In the genomic region with DNA sequence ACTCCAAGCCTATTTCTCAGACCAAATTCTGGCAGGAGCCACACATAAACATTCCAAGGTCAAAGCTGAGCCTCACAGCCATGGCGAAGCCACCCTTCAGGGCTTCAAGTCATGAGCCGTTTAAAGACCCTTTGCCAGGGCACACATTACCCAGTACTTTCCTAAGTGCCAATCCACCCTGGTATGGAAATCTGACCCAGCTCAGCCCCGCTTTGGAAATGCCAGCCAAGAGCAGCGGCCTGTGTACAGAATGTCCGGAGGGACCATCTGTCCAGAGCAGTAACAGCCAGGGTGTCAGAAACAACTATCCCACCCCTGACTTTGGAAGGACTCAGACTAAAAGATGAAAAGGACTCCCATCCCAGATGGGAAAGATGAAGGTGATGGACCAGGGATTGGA, we compare ENCODE assay signal across 27 mouse cellular contexts. TPM values are rescaled to one million over a fixed set of nuclear protein-coding genes. Genes with fewer than 3 reads are reported as not detected.
DNase-seq lines count a peak whose midpoint lies in the region; ATAC-seq lines count a peak whose summit lies in the region.
"Had no signal": no experiment of that assay in that cellular context is flagged by ENCODE, and none has a peak within 500 bp of the region (broad histone marks: within the 10 kb centered on the region; RNA-seq: fewer than 3 reads in every experiment).

No protein-coding gene starts in this region.

- H3K36me3 ChIP-seq in hindbrain, embryonic 12.5 days, result 0 out of 2 replicates have a peak, but pooled peaks cover 3% of the 10 kb centered on the region
- H3K36me3 ChIP-seq: embryonic facial prominence, embryonic 12.5 days; forebrain, embryonic 12.5 days; limb, embryonic 12.5 days; liver, embryonic 12.5 days had no signal

- intact Hi-C loops in gastrocnemius, postnatal 36 days (cut with DNase I), result no loop called here

- no peaks in the 10 kb centered on the region for H3K27me3 ChIP-seq in hindbrain, embryonic 12.5 days
- H3K27me3 ChIP-seq: embryonic facial prominence, embryonic 12.5 days; forebrain, embryonic 12.5 days; limb, embryonic 12.5 days; liver, embryonic 12.5 days; midbrain, embryonic 15.5 days; neural tube, embryonic 13.5 days had no signal

- H3K27ac ChIP-seq in hindbrain, embryonic 12.5 days, result no peak overlapping the region
- H3K27ac ChIP-seq: embryonic facial prominence, embryonic 12.5 days; forebrain, embryonic 12.5 days; hindbrain, postnatal 0 days; limb, embryonic 12.5 days; liver, embryonic 12.5 days; midbrain, embryonic 15.5 days; neural tube, embryonic 13.5 days had no signal

- no peaks in the 10 kb centered on the region for H3K9me3 ChIP-seq in hindbrain, embryonic 12.5 days (replicated peaks)
- H3K9me3 ChIP-seq: embryonic facial prominence, embryonic 12.5 days; forebrain, embryonic 12.5 days; limb, embryonic 12.5 days; liver, embryonic 12.5 days; midbrain, embryonic 15.5 days; neural tube, embryonic 13.5 days had no signal

- H3K4me1 ChIP-seq in hindbrain, embryonic 12.5 days, result no peaks in the 10 kb centered on the region
- H3K4me1 ChIP-seq: embryonic facial prominence, embryonic 12.5 days; forebrain, embryonic 12.5 days; limb, embryonic 12.5 days; midbrain, embryonic 15.5 days; neural tube, embryonic 13.5 days had no signal

- H3K4me3 ChIP-seq in hindbrain, embryonic 12.5 days, result no peak overlapping the region
- H3K4me3 ChIP-seq: embryonic facial prominence, embryonic 12.5 days; erythroblast, embryonic 14.5 days; forebrain, embryonic 12.5 days; limb, embryonic 12.5 days; liver, embryonic 12.5 days; midbrain, embryonic 15.5 days; myocyte; neural tube, embryonic 13.5 days had no signal

- H3K4me2 ChIP-seq in hindbrain, embryonic 12.5 days (replicated peaks), result no peak overlapping the region
- H3K4me2 ChIP-seq: embryonic facial prominence, embryonic 12.5 days; forebrain, embryonic 12.5 days; heart, embryonic 11.5 days; limb, embryonic 12.5 days; liver, embryonic 12.5 days; midbrain, embryonic 15.5 days; neural tube, embryonic 13.5 days had no signal

- 91% methylated on average over 5 of the region's 5 CpGs for WGBS in hindbrain, embryonic 12.5 days

- peak; percentile 68 for DNase-seq in cerebellum, adult 11 months
- peak; percentile 72 for DNase-seq in cerebellum, adult 8-10 months
- DNase-seq in cerebellum, postnatal 36 days, result peak; percentile 72 to 79
- DNase-seq in gastrocnemius, postnatal 36 days, result peak; percentile 43 to 61
- no peak for DNase-seq in thymus, adult 18-20 months
- no peak for DNase-seq in adrenal gland, adult (ENCODE audit: inconsistent age in 2 of 2, low spot score in 1 of 2)
- DNase-seq: adrenal gland, adult 8-10 months; B cell, adult 2 months; kidney, adult 9 months; kidney, postnatal 14 days; lung, adult 18-20 months; lung, postnatal 10 days; retina, postnatal 1 day; right cerebral cortex, postnatal 25 days; thymus, postnatal 14 days had no signal

- ATAC-seq in hindbrain, embryonic 12.5 days (ENCODE audit: low FRiP score), result no peak
- ATAC-seq: hindbrain, postnatal 0 days; intestine, embryonic 16.5 days; liver, embryonic 12.5 days; midbrain, embryonic 15.5 days had no signal

- H3K9ac ChIP-seq in hindbrain, embryonic 12.5 days, result no peak overlapping the region
- H3K9ac ChIP-seq: embryonic facial prominence, embryonic 12.5 days; forebrain, embryonic 12.5 days; limb, embryonic 12.5 days; liver, embryonic 12.5 days; midbrain, embryonic 15.5 days; neural tube, embryonic 13.5 days had no signal

RNA-seq across cellular contexts. Expression of a gene that starts 32.7 kb away (rescaled TPM):
- total RNA-seq in gastrocnemius, postnatal 36 days (2021), result 10 to 100 TPM in 1 of 2 experiments, 1 to 10 TPM in 1; 7.0 to 10.4 TPM
- 23.6 and 27.5 TPM in 2 replicates for polyA plus RNA-seq in hindbrain, embryonic 12.5 days (2016; fragmentation: Nextera tagmentation; extraction: Ambion mirVana)

RNA-seq across cellular contexts. Expression of a gene that starts 54.2 kb away (rescaled TPM):
- total RNA-seq in gastrocnemius, postnatal 36 days (2021), result 1 to 10 TPM; 1.1 to 1.3 TPM
- polyA plus RNA-seq in hindbrain, embryonic 12.5 days (2016; fragmentation: Nextera tagmentation; extraction: Ambion mirVana), result 4.9 and 5.7 TPM in 2 replicates
- polyA plus RNA-seq: erythroblast, embryonic 14.5 days had no signal

Comparison
In these comparisons a context has a peak if more than half of its experiments do, and no peak if none do; other contexts are left out.
1. DNase-seq: peak in cerebellum, adult 11 months (single experiment), cerebellum, adult 8-10 months (single experiment), cerebellum, postnatal 36 days (2 of 2) and gastrocnemius, postnatal 36 days (2 of 2); none in thymus, adult 18-20 months (0 of 2) and adrenal gland, adult (0 of 2).